Mouse (Mus musculus) erythroblast, embryonic 14.5 days (primary cell): ENCODE results near the gene Pfkfb4.

ENCODE experiments used
- GATA1 ChIP-seq: IDR thresholded peaks from 2 replicates; pipeline ENCODE4 v1.6.1; 2012; ENCODE audit warnings: low read length, inconsistent platforms, mixed read lengths
- TAL1 ChIP-seq: IDR thresholded peaks from 3 replicates; pipeline ENCODE4 v1.6.1; 2012; ENCODE audit warnings: low read length, inconsistent platforms, mixed read lengths

DNA sequence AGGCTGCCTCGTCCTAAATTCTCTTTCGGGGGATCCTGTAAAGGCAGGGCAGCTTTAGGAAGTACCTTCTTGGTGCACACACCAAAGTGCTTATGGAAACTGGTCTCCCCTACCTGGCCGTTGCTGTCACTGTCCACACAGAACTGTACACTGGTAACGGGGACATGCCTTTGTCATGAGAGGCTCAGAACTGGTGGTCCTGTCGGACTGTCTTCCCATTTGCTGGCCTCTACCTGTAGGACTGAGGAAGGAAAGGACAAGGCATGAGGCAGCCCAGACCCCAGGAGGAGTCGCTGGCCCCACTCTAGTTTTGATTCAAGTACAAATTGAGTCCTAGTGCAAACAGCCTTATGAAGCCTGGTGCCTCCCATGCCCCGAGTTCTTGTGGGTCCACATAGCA, 39.4 kb downstream of the Pfkfb4 start:
- TF ChIP-seq TAL1 (no peak), GATA1 (no peak)
